ENCODE assay signal across 8 mouse cellular contexts in genomic region chr11:31370436-31371230, GRCm38 (mm10). TPM values are rescaled to one million over a fixed set of nuclear protein-coding genes. Genes with fewer than 3 reads are reported as not detected.
DNase-seq lines count a peak whose midpoint lies in the region; ATAC-seq lines count a peak whose summit lies in the region.

No protein-coding gene starts in this region.

- ATAC-seq in midbrain, embryonic 12.5 days (ENCODE audit: low FRiP score, low read depth) = peak; percentile 0; the same call in 1 of the 2 replicates

- peaks cover 27% of the 10 kb centered on the region for H3K4me1 ChIP-seq in midbrain, embryonic 12.5 days

- peak; percentile 32 to 43 for DNase-seq in cerebellum, postnatal 14 days
- no peak for DNase-seq in cerebellum, adult 18-20 months
- peak; percentile 17 for DNase-seq in ZHBTc4 (ENCODE audit: low read depth, low spot score)
- peak; percentile 1 for DNase-seq in induced T-regulatory cell, adult 2 months (ENCODE audit: low read depth)
- no peak for DNase-seq in left cerebral cortex, postnatal 14 days (ENCODE audit: low spot score in 2 of 2)
- DNase-seq in ovary, postnatal 14 days (ENCODE audit: low spot score) = no peak
- DNase-seq in gastrocnemius, postnatal 14 days = no peak

- peak overlapping the region; percentile 92 for H3K4me2 ChIP-seq in midbrain, embryonic 12.5 days (replicated peaks)

- H3K36me3 ChIP-seq in midbrain, embryonic 12.5 days = no peaks in the 10 kb centered on the region

- peak overlapping the region; percentile 55 for H3K4me3 ChIP-seq in midbrain, embryonic 12.5 days

- peaks cover 75% of the 10 kb centered on the region for H3K27me3 ChIP-seq in midbrain, embryonic 12.5 days

- no peak overlapping the region for H3K27ac ChIP-seq in midbrain, embryonic 12.5 days (replicated peaks)

- H3K9me3 ChIP-seq in midbrain, embryonic 12.5 days = no peaks in the 10 kb centered on the region

- intact Hi-C loops in left cerebral cortex, postnatal 14 days (cut with DNase I) = loop anchor here (10.0 kb wide), 1 partner anchor 254 kb away; no protein-coding TSS in a partner anchor
- intact Hi-C loops in gastrocnemius, postnatal 14 days (cut with DNase I; ENCODE audit: low total_unique reads) = no loop called here

- 0 out of 2 replicates have a peak overlapping the region, but pooled peaks have one; percentile 39 for H3K9ac ChIP-seq in midbrain, embryonic 12.5 days (replicated peaks)

- 4% methylated on average over 18 of the region's 24 CpGs for WGBS in midbrain, embryonic 12.5 days

RNA-seq across cellular contexts. Expression of gene Stc2, which starts 0.8 kb away (rescaled TPM):
- 0.71 and 0.93 TPM in 2 replicates for polyA plus RNA-seq in midbrain, embryonic 12.5 days (2016; fragmentation: Nextera tagmentation; extraction: Ambion mirVana)
- total RNA-seq in left cerebral cortex, postnatal 14 days (2021) = 1 to 10 TPM; 1.2 to 1.4 TPM
- total RNA-seq in gastrocnemius, postnatal 14 days (2021) = 1 to 10 TPM; 9.8 to 9.9 TPM

Comparison
In these comparisons a context has a peak if more than half of its experiments do, and no peak if none do; other contexts are left out.
1. DNase-seq: peak in cerebellum, postnatal 14 days (2 of 2), ZHBTc4 (single experiment) and induced T-regulatory cell, adult 2 months (single experiment); none in cerebellum, adult 18-20 months (0 of 2), left cerebral cortex, postnatal 14 days (0 of 2), ovary, postnatal 14 days (single experiment) and gastrocnemius, postnatal 14 days (single experiment).
2. RNA of gene Stc2, which starts 0.8 kb away (total RNA-seq): 9.8 to 9.9 TPM in gastrocnemius, postnatal 14 days; 1.2 to 1.4 TPM in left cerebral cortex, postnatal 14 days; every median in the first group is over 4 times any median in the second.